Mouse (Mus musculus): Measurements from ENCODE around the gene Hsh2d. TPM values are rescaled to one million over a fixed set of nuclear protein-coding genes. Genes with fewer than 3 reads are reported as not detected.

Hsh2d gene
- polyA plus RNA-seq, 1 experiment from 2014 or later = 0.30 TPM

DNA sequence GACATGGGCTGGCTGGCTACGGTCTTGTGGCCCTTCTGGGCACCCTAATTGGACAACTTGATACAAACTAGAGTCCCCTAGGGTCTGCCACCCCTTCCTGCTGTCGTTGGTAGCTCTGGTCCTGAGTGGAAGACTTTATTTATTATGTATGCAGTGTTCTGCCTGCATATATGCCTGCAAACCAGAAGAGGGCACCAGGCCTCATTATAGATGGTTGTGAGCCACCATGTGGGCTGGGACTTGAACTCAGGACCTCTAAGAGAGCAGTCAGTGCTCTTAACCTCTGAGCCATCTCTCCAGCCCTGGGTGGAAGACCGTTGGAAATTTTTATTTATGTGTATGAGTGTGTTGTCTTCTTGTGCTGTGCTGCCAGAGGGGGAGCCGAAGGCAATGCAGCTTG lies 31.3 kb downstream of the Hsh2d start:
- peak overlapping the region; percentile 84 for H3K4me3 ChIP-seq (ENCODE audit: low read depth, low read length)
- H3K27ac ChIP-seq (ENCODE audit: low read length) = no peak overlapping the region; the same call in 1 of the 2 replicates

DNA sequence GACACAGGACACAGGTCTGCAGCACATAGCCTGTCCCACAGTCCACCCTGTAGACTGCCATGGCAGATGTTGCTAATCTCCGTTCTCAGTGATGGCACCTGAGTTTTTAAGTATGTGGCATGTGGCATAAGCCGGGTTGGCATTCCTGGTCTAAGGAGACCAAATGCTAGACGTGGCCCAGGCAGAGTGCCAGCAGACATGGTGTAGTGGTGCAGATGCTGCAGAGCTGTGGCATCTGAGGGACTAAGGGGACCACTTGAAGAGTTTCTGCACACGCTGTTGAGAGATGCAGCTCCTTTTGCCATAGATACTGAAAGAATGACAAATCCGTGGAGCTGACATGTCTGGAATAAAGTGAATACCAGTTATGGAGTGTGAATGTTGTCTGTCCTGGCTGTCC lies 33.2 kb downstream of the Hsh2d start:
- Histone ChIP-seq H3K4me2 (ENCODE audit: low read depth, low read length) (no peak overlapping the region), H3K36me3 (ENCODE audit: control insufficient read depth, insufficient read depth) (peaks cover 26% of the 10 kb centered on the region), H3K9ac (ENCODE audit: low read depth, low read length) (no peak overlapping the region), H3K27ac (ENCODE audit: low read length) (no peak overlapping the region), H3K9me3 (replicated peaks; ENCODE audit: control insufficient read depth, low read length) (no peaks in the 10 kb centered on the region), H3K4me3 (ENCODE audit: low read depth, low read length) (no peak overlapping the region), H3K4me1 (ENCODE audit: control insufficient read depth, low read depth, low read length) (peaks cover 17% of the 10 kb centered on the region), H3K27me3 (ENCODE audit: control insufficient read depth, insufficient read depth, low read depth, low read length) (no peaks in the 10 kb centered on the region)
- 81% methylated on average over 5 of the region's 5 CpGs for WGBS (ENCODE audit: insufficient replicate concordance)
- ATAC-seq (ENCODE audit: low read depth) = no peak

More for the DNA sequence above, 31.3 kb downstream of the Hsh2d start:
- Histone ChIP-seq H3K36me3 (ENCODE audit: control insufficient read depth, insufficient read depth) (peaks cover 26% of the 10 kb centered on the region), H3K4me2 (ENCODE audit: low read depth, low read length) (peak overlapping the region; percentile 69), H3K9ac (ENCODE audit: low read depth, low read length) (peak overlapping the region; percentile 82), H3K27me3 (ENCODE audit: control insufficient read depth, insufficient read depth, low read depth, low read length) (no peaks in the 10 kb centered on the region), H3K9me3 (replicated peaks; ENCODE audit: control insufficient read depth, low read length) (no peaks in the 10 kb centered on the region), H3K4me1 (ENCODE audit: control insufficient read depth, low read depth, low read length) (peaks cover 17% of the 10 kb centered on the region)
- ATAC-seq (ENCODE audit: low read depth) = no peak
- 66% methylated on average over 4 of the region's 4 CpGs for WGBS (ENCODE audit: insufficient replicate concordance)

DNA sequence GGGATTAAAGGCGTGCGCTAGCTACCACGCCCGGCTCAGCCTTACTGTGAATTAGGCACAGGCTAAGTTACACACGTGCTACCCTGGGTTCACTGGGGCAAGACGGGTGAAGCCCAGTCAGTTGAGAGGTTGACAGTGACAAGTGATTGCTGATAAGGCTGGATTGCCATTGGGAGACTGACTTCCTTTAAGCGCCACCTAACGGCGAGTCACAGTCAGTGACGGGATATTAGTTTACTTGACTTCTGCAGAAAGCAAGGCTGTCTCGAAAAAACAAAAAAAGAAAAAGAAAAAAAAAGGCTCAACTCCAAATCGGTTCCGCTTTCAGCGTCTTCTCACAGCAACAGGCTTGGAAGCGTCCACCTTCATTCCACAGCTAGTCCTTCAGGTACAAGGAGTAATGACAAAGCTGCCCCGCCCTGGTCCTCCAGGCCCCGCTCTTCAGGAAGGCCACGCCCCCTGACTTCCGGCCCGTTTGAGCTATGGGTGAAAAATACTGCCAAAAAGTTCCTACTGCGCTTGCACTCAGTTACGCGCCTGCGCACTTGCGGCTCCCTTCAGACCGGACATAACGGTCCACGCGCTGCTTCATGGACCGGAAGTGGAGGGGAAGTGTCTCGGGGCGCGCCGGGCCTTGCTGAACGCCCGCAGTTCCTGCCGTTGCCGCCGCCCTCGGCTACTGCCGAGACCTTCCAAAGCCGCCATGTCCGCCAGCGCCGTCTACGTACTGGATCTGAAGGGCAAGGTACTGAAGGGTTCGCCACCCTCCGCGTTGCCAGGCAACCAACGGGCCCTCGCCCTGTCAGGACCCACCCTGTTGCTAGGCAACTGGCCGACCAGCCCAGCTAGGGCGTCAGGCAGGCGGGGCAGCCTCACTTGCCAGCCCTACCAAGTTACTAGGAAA lies 50.3 kb downstream of the Hsh2d start, which contains the start of gene Ap1m1:
Ap1m1 (plus strand) TSS at position 520 of the 904 bp plus-strand sequence.
- H3K4me3 ChIP-seq (ENCODE audit: low read depth, low read length) = peak within 1 kb of the TSS; percentile 90
- ATAC-seq (ENCODE audit: low read depth) = peak; percentile 89
- WGBS (ENCODE audit: insufficient replicate concordance) = under 1% methylated on average over 54 of the region's 54 CpGs

DNA sequence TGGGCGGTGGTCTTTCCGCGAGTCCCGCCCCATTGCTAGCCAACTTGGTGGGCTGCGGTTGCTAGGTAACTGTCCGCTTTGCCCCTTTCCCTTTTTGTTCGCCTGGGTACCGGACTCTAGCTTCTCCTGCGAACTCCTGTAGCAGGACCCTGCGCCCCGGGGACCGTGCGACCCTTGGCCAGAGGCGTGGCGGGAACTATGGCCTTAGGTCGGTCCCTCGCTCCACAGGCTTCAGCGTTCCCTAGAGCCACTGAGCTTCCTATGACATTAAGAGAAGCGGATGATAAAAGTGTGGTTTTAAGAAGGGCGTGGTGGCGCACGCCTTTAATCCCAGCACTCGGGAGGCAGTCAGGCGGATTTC lies 50.9 kb downstream of the Hsh2d start:
- H3K27me3 ChIP-seq (ENCODE audit: control insufficient read depth, insufficient read depth, low read depth, low read length) = no peaks in the 10 kb centered on the region
- H3K9me3 ChIP-seq (replicated peaks; ENCODE audit: control insufficient read depth, low read length) = no peaks in the 10 kb centered on the region
- peak overlapping the region; percentile 99 for H3K27ac ChIP-seq (ENCODE audit: low read length)
- peak; percentile 9 for ATAC-seq (ENCODE audit: low read depth)
- peak overlapping the region; percentile 90 for H3K4me3 ChIP-seq (ENCODE audit: low read depth, low read length)
- 0 out of 2 replicates have a peak, but pooled peaks cover 3% of the 10 kb centered on the region for H3K36me3 ChIP-seq (ENCODE audit: control insufficient read depth, insufficient read depth)
- H3K4me2 ChIP-seq (ENCODE audit: low read depth, low read length) = peak overlapping the region; percentile 92
- peaks cover 27% of the 10 kb centered on the region for H3K4me1 ChIP-seq (ENCODE audit: control insufficient read depth, low read depth, low read length)
- under 1% methylated on average over 24 of the region's 24 CpGs for WGBS (ENCODE audit: insufficient replicate concordance)
- peak overlapping the region; percentile 80 for H3K9ac ChIP-seq (ENCODE audit: low read depth, low read length)

More for the DNA sequence above, 50.3 kb downstream of the Hsh2d start, which contains the start of gene Ap1m1:
- Histone ChIP-seq H3K27ac (ENCODE audit: low read length) (peak within 1 kb of the TSS; percentile 99), H3K36me3 (ENCODE audit: control insufficient read depth, insufficient read depth) (0 out of 2 replicates have a peak, but pooled peaks cover 3% of the 10 kb centered on the region), H3K9me3 (replicated peaks; ENCODE audit: control insufficient read depth, low read length) (no peaks in the 10 kb centered on the region), H3K4me2 (ENCODE audit: low read depth, low read length) (peak within 1 kb of the TSS; percentile 92), H3K9ac (ENCODE audit: low read depth, low read length) (peak within 1 kb of the TSS; percentile 80), H3K27me3 (ENCODE audit: control insufficient read depth, insufficient read depth, low read depth, low read length) (no peaks in the 10 kb centered on the region), H3K4me1 (ENCODE audit: control insufficient read depth, low read depth, low read length) (peaks cover 27% of the 10 kb centered on the region)

DNA sequence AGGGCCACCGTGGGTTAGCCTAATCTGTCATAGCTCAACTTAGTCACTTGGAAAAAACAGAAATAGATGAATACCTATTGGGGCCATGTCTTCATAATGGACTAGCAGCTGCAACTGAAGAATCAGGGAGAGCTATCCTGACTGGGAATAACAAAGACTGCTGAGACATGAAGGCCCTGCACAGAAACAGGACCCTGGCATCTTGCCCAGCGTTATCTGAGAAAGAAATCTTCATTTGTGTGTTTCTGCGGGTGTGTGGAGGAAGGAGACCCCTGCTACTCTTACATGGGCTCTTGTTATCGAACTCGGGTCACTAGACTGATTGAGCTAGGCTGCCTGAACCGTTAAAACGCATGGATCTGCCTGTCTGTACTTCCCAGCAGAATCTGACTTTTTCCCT lies 51.5 kb downstream of the Hsh2d start:
- H3K27ac ChIP-seq (ENCODE audit: low read length) = peak overlapping the region; percentile 33; the same call in 1 of the 2 replicates
- no peak for ATAC-seq (ENCODE audit: low read depth)
- H3K36me3 ChIP-seq (ENCODE audit: control insufficient read depth, insufficient read depth) = 0 out of 2 replicates have a peak, but pooled peaks cover 3% of the 10 kb centered on the region
- peak overlapping the region; percentile 90 for H3K4me3 ChIP-seq (ENCODE audit: low read depth, low read length)
- H3K9me3 ChIP-seq (replicated peaks; ENCODE audit: control insufficient read depth, low read length) = no peaks in the 10 kb centered on the region
- H3K27me3 ChIP-seq (ENCODE audit: control insufficient read depth, insufficient read depth, low read depth, low read length) = no peaks in the 10 kb centered on the region
- WGBS (ENCODE audit: insufficient replicate concordance) = 49% methylated on average over 7 of the region's 7 CpGs
- H3K4me1 ChIP-seq (ENCODE audit: control insufficient read depth, low read depth, low read length) = peaks cover 27% of the 10 kb centered on the region
- H3K9ac ChIP-seq (ENCODE audit: low read depth, low read length) = peak overlapping the region; percentile 80
- H3K4me2 ChIP-seq (ENCODE audit: low read depth, low read length) = peak overlapping the region; percentile 92

DNA sequence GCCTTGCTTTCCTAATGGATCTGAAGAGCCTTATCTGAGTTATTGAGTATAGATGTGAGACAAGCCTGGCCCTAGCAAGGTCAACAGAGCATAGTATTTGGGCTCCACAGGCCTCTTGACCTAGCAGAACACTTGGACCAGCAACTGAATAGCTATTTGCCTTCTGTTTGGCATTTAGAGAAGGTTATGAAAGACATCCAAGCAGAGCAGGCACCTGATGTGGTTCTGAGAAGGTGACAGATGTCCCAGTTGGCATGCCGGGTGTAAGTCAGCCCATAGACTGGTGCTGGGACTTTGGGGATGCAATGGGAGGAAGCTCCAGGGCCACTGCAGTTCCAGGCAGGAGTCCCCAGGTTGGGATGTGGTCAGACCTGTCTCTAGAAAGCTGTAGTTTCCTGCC lies 52.8 kb downstream of the Hsh2d start:
- H3K36me3 ChIP-seq (ENCODE audit: control insufficient read depth, insufficient read depth) = 0 out of 2 replicates have a peak, but pooled peaks cover 3% of the 10 kb centered on the region
- H3K4me3 ChIP-seq (ENCODE audit: low read depth, low read length) = no peak overlapping the region
- no peak overlapping the region for H3K27ac ChIP-seq (ENCODE audit: low read length)
- no peaks in the 10 kb centered on the region for H3K9me3 ChIP-seq (replicated peaks; ENCODE audit: control insufficient read depth, low read length)
- no peak overlapping the region for H3K9ac ChIP-seq (ENCODE audit: low read depth, low read length)
- H3K4me1 ChIP-seq (ENCODE audit: control insufficient read depth, low read depth, low read length) = peaks cover 27% of the 10 kb centered on the region
- no peak overlapping the region for H3K4me2 ChIP-seq (ENCODE audit: low read depth, low read length)
- ATAC-seq (ENCODE audit: low read depth) = no peak
- H3K27me3 ChIP-seq (ENCODE audit: control insufficient read depth, insufficient read depth, low read depth, low read length) = no peaks in the 10 kb centered on the region
- WGBS (ENCODE audit: insufficient replicate concordance) = 89% methylated on average over 1 of the region's 1 CpGs

DNA sequence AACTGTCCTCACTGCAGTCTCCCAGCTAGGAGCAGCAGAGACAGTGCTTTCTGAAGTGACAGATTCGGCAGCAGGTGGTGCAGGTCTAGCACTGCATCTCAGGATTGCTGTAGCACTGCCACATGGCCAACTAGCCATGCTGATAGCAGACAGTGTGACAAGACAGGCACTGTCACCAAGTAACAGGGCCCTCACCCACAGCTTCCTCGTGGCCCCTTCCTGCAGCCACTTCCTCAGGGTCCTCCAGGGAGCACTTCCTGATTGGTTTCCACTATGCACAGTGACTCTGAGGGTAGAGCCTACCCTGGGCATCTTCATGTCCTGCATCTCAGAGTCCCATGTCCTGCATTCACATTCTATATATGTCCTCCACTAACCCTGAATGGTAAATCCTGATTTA lies 55.2 kb downstream of the Hsh2d start:
- no peak overlapping the region for H3K27ac ChIP-seq (ENCODE audit: low read length)
- 13% methylated on average over 2 of the region's 2 CpGs for WGBS (ENCODE audit: insufficient replicate concordance)
- no peak overlapping the region for H3K4me3 ChIP-seq (ENCODE audit: low read depth, low read length)
- H3K4me1 ChIP-seq (ENCODE audit: control insufficient read depth, low read depth, low read length) = peaks cover 20% of the 10 kb centered on the region
- no peak overlapping the region for H3K9ac ChIP-seq (ENCODE audit: low read depth, low read length)
- H3K9me3 ChIP-seq (replicated peaks; ENCODE audit: control insufficient read depth, low read length) = no peaks in the 10 kb centered on the region
- no peak overlapping the region for H3K4me2 ChIP-seq (ENCODE audit: low read depth, low read length)
- H3K36me3 ChIP-seq (ENCODE audit: control insufficient read depth, insufficient read depth) = 0 out of 2 replicates have a peak, but pooled peaks cover 3% of the 10 kb centered on the region
- no peaks in the 10 kb centered on the region for H3K27me3 ChIP-seq (ENCODE audit: control insufficient read depth, insufficient read depth, low read depth, low read length)
- ATAC-seq (ENCODE audit: low read depth) = no peak
